Mouse (Mus musculus) MEL (cell line): ENCODE results near the gene Eid3.

Source experiments
- CTCF ChIP-seq, 3 experiments: IDR thresholded peaks in 2 of 3; conservative IDR thresholded peaks in 1 of 3; 2 replicates each; pipeline ENCODE4 v1.5.1; 2011 to 2012; ENCODE audit warnings: low read length in 3 of 3, low read depth in 2 of 3, mild to moderate bottlenecking in 2 of 3, improper control_type of control experiment in 1 of 3, inconsistent platforms in 1 of 3, mixed read lengths in 1 of 3, moderate library complexity in 1 of 3; ENCODE audit not compliant: control insufficient read depth in 1 of 3, insufficient read depth in 1 of 3, poor library complexity in 1 of 3, severe bottlenecking in 1 of 3
- GABPA ChIP-seq: IDR thresholded peaks from 2 replicates; pipeline ENCODE4 v1.6.1; 2012; ENCODE audit warnings: low read depth, mild to moderate bottlenecking, inconsistent platforms, low read length, improper control_type of control experiment, moderate library complexity
- GATA1 ChIP-seq: IDR thresholded peaks from 2 replicates; pipeline ENCODE4 v1.6.1; 2011; ENCODE audit warnings: low read depth, low read length, improper control_type of control experiment
- MAFK ChIP-seq: IDR thresholded peaks from 2 replicates; pipeline ENCODE4 v1.6.1; 2011; ENCODE audit warnings: low read depth, mild to moderate bottlenecking, low read length, improper control_type of control experiment, borderline replicate concordance
- NELFE ChIP-seq: IDR thresholded peaks from 2 replicates; pipeline ENCODE4 v1.6.1; 2011; ENCODE audit warnings: low read depth, low read length, improper control_type of control experiment
- POLR2A ChIP-seq, 2 experiments: IDR thresholded peaks; 2 replicates each; pipeline ENCODE4 v1.6.1; 2011 to 2012; ENCODE audit warnings: low read length in 2 of 2, mild to moderate bottlenecking in 2 of 2, control low read depth in 1 of 2, improper control_type of control experiment in 1 of 2, low read depth in 1 of 2, moderate library complexity in 1 of 2; ENCODE audit not compliant: control insufficient read depth in 1 of 2, insufficient read depth in 1 of 2, poor library complexity in 1 of 2
- POLR2AphosphoS2 ChIP-seq: IDR thresholded peaks from 2 replicates; pipeline ENCODE4 v1.6.1; 2011; ENCODE audit warnings: low read length, improper control_type of control experiment
- RCOR1 ChIP-seq: IDR thresholded peaks from 2 replicates; pipeline ENCODE4 v1.6.1; 2012; ENCODE audit warnings: low read depth, mild to moderate bottlenecking, inconsistent platforms, low read length, improper control_type of control experiment
- TBP ChIP-seq: IDR thresholded peaks from 2 replicates; pipeline ENCODE4 v1.8.0; 2011; ENCODE audit warnings: low read depth, low read length, improper control_type of control experiment
- USF1 ChIP-seq: IDR thresholded peaks from 2 replicates; pipeline ENCODE4 v1.6.1; 2014; ENCODE audit warnings: low read depth, mild to moderate bottlenecking, inconsistent platforms, low read length, improper control_type of control experiment, moderate library complexity

- no peak for TF ChIP-seq MAFK
- no peak for TF ChIP-seq RCOR1
- no peak for TF ChIP-seq POLR2A (IDR thresholded peaks at IDR 0.05; ENCODE audit: control insufficient read depth in 1 of 2, insufficient read depth in 1 of 2, low read depth in 1 of 2, low read length in 2 of 2, poor library complexity in 1 of 2)
- no peak for TF ChIP-seq GATA1
- no peak for TF ChIP-seq CTCF (IDR thresholded peaks at IDR 0.05 in 2 of 3, conservative IDR thresholded peaks at IDR 0.05 in 1 of 3; ENCODE audit: control insufficient read depth in 1 of 3, insufficient read depth in 1 of 3, low read depth in 2 of 3, low read length in 3 of 3, poor library complexity in 1 of 3, severe bottlenecking in 1 of 3)
- TF ChIP-seq TBP: no peak
- TF ChIP-seq NELFE: no peak
- TF ChIP-seq POLR2AphosphoS2: no peak
- no peak for TF ChIP-seq USF1
- TF ChIP-seq GABPA: no peak
Observed at GRCm38 (mm10) chr10:82817936-82818335, 48.5 kb upstream of the Eid3 start.
